Mouse (Mus musculus) heart, postnatal 4 days (tissue): ENCODE measurements around the gene Gm5678. TPM values are rescaled to one million over a fixed set of nuclear protein-coding genes. Genes with fewer than 3 reads are reported as not detected.
A peak's percentile ranks its signal among the peaks of the same experiment; 100 is the strongest.

ENCODE experiments used
- DNase-seq: peaks from one replicate; pipeline ENCODE4 v3.0.0; 2021
- total RNA-seq, 2 experiments: library from RNA; stranded (reverse); gene quantifications; 2 replicates each; pipeline ENCODE4 v1.2.3; 2021

The Gm5678 gene
- 1 to 10 TPM in 1 of 2 experiments, under 1 TPM in 1; 0.62 to 1.5 TPM for total RNA-seq

- no peak for DNase-seq
Observed at GRCm38 (mm10) chr16:93627761-93628400, at the start of gene Gm5678. Gm5678 (plus strand) TSS chr16:93628097.

- no peak for DNase-seq
Observed at GRCm38 (mm10) chr16:93578346-93579005, 49.4 kb upstream of the Gm5678 start.

DNA sequence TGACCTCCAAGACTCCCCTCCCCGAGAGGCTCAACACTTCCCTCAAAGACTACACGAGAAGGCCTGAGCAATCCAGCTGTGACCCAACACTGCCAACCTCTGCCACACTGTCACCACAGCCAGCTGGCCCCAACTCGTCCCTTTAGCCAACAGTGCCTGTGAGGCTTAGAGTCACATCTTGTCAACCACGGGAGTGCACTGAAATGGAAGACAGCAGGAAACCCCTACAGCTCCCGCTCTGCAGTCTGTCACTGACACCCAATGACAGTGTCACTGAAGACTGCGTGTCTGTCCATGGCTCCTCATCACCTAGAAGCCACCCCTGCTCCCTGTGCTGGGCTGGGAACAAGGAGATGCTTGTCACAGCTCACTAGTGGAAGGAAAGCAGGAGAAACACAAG is 46.8 kb upstream of the Gm5678 start:
- no peak for DNase-seq

DNA sequence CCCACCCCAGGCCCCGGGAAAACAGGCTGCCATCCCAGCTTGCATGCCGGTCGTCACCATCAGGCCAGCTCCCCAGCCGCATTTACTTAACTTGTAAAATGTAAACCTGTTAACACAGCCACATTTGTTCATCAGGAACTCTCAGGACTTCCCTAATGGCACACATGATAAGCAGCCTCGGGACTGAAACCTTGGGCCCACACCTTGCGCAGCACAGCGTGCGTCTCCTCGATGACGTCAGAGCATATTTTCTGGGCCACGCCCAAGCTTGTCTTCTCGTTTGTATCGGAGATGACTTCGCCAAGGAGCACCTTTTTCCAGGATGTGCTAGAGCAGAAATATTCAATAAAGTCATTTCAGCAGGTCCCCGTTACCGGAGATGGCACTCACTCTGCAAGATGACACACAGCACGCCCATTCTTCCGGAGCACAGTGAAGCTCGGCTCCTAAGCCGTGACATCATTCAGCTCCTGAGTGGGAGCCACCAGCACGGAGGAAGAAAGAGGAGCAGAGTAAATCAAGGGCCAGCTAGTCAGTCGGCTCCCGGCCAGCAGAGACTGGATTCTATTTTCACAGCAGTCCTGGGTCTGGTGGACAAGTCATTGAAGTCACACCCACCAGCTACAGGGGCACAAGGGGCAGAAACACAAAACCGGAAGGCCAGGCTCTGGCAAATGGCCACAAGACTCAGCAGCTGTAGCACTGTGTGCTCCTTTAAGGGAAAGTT is 42.8 kb upstream of the Gm5678 start:
- DNase-seq, result no peak

- DNase-seq, result no peak
Observed at GRCm38 (mm10) chr16:93585703-93586205, 42.1 kb upstream of the Gm5678 start.

- no peak for DNase-seq
Observed at GRCm38 (mm10) chr16:93586382-93586781, 41.5 kb upstream of the Gm5678 start.

- no peak for DNase-seq
Observed at GRCm38 (mm10) chr16:93588281-93588680, 39.6 kb upstream of the Gm5678 start.

DNA sequence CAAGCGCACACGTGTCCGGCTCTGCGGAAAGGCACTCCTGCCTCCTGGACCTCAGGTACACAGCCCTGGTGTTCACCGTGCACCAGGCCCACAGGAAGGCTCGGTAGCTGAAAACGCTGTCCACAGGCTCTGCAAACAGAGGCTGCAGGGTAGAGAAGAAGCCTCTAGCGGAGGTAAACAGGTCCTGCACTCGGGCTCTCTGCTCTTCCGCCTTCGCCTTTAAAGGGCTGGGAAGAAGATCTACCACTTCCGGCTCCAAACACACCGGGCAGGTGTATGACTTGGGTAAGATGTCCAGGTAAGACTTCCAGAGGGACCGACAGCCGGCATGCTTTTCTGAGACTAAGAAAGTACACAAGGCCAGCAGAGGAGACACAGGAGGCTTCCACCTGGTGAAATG is 37.0 kb upstream of the Gm5678 start:
- DNase-seq, result no peak

- DNase-seq, result no peak
Observed at GRCm38 (mm10) chr16:93591450-93592430, 36.2 kb upstream of the Gm5678 start.

- DNase-seq, result no peak
Observed at GRCm38 (mm10) chr16:93592711-93593110, 35.2 kb upstream of the Gm5678 start.

DNA sequence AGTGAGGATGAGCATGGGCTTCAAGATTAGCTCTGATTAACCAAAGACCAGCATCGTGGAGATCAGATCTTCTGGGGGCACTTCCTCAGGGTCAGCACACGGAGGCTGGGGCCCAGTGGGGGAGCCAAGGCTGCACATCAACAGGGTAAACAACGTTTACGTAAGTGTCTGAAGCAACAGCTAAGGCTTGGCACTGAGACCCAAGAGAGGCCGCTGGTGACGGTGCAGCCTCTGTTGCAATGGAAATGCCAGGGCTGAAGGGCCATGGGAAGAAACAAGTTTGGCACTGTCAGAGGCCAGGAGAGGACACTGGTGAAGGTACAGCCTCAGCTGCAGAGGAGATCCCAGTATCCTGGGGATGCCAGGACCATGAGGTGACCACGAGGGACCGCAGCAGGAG is 34.5 kb upstream of the Gm5678 start:
- DNase-seq, result no peak

- no peak for DNase-seq
Observed at GRCm38 (mm10) chr16:93594448-93594847, 33.4 kb upstream of the Gm5678 start.

DNA sequence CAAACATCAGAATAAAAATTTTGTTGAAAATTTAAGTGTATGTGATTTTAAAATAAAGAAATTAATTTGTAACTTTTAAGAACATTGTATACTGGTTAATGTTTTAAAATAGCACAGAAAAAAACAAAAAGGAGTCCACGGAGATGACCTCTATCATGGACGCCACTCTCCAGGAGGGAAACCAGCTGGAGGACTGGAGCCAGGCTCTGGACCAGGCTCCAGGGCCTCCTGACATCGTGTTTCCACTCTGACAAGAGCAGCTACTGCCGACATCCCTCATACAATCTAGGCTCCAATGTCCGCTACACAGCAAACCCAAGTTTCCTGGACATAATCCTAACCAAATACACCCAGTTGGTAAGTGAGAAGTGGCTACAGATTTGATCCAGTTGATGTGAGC is 32.1 kb upstream of the Gm5678 start:
- DNase-seq, result no peak

- peak; percentile 3 for DNase-seq
Observed at GRCm38 (mm10) chr16:93596807-93597206, 31.1 kb upstream of the Gm5678 start.

DNA sequence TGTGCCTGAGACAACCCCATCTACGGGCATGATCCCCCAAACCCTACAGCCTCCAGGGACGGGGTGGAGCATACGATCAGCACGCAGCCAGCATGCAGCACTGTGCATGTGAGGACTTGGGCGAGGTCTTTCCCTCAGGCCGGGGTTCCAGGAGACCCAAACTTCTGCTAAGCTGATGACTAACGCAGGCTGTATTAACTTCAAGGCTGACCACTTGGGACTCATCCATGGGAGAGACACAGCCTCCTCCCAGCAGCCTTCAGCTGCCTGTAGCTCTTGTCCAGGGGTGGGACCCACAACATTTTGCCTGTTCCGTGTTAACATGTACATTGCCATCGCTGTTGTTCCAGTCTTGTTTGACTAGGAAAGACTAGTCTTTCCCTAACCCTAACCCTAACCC is 30.3 kb upstream of the Gm5678 start:
- DNase-seq, result peak; percentile 3

DNA sequence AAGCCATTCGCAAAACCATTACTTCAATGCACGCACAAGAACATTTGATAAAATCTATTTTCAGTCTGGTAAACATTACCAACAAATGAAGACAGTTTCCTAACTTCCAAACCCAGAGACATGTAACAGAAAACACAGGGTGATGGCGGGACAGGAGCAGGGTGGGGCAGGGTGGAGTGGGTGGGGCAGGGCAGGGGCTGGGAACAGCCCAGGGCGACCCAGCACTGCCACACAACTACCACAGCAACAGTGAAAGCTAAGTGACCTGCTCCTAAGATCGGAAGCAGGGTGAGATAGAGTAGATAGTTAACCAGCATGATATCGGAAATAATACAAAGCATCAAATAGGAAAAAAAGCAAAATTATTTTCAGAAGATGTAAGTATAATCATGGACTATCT is 28.4 kb upstream of the Gm5678 start:
- no peak for DNase-seq

- peak; percentile 93 for DNase-seq
Observed at GRCm38 (mm10) chr16:93603439-93604212, 24.3 kb upstream of the Gm5678 start, which contains the start of gene Setd4. Setd4 (minus strand) TSS chr16:93604063.

- DNase-seq, result no peak
Observed at GRCm38 (mm10) chr16:93604481-93604969, 23.4 kb upstream of the Gm5678 start.

- no peak for DNase-seq
Observed at GRCm38 (mm10) chr16:93605553-93605952, 22.3 kb upstream of the Gm5678 start, which contains the start of gene Cbr1. Cbr1 (plus strand) TSS chr16:93605853.

DNA sequence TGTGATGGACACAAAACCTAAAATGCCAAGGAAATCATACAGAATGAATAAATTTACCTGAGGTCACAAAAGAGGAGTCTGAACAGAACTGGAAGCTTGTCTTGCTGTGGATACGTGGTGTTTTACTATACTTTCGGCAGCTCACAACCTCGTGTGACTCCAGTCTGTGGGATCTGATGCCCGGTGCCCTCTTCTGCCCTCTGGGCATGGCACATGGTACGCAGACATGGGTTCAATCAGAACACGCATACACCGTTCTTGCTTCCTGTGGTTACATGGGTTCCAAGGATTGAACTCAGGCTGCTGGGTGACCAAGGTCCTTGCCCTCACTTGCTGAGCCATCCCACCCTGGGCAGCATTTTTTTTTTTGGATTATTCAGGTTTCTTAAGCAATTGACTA is 21.8 kb upstream of the Gm5678 start:
- DNase-seq, result no peak

- DNase-seq, result peak; percentile 88
Observed at GRCm38 (mm10) chr16:93607669-93608101, 20.2 kb upstream of the Gm5678 start.
